In the genomic region with DNA sequence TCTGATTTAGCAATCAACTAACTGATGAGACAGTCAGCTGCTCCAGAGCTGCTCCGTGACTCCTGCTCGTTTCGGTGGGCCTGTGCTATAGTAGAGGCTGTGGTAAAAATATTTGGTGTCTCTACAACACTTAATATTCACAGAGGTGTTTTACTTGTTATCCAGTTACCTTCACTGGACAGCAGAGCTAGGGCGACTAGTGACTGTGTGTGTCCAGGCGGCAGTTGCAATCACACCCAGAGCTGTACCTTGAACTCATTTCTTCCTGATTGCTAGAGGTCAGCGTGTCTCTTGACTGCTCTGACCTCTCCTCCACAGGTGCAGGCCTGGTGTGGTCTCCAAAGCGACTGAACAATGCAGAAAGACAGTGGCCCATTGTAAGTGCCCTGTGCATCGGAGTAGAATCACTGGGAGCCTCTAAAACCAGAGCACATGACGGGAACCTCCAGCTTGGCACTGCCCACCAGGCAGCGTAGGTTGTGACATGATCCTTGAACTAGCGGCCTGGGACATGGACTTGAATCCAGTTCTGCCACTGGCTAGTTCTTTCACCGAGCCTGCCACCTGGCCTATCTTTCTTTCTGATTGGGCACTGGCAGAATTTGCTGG, we compare ENCODE assay signal across 8 mouse cellular contexts. TPM values are rescaled to one million over a fixed set of nuclear protein-coding genes. Genes with fewer than 3 reads are reported as not detected.
DNase-seq lines count a peak whose midpoint lies in the region; ATAC-seq and TF ChIP-seq lines count a peak whose summit lies in the region.

No protein-coding gene starts in this region.

- no peak for ATAC-seq in CD4-positive, CD25-positive, alpha-beta regulatory T cell, adult 4 months
- 0 out of 2 replicates have a peak, but pooled peaks have one; percentile 11 for ATAC-seq in erythroblast, adult 5-6 weeks (replicated peaks; ENCODE audit: low FRiP score, poor library complexity, severe bottlenecking)
- ATAC-seq in midbrain, embryonic 13.5 days, result peak; percentile 40

- no peaks in the 10 kb centered on the region for H3K9me3 ChIP-seq in midbrain, embryonic 13.5 days

- H3K36me3 ChIP-seq in kidney, adult 2 months (ENCODE audit: control insufficient read depth, insufficient read depth, low read length), result peaks cover 2% of the 10 kb centered on the region
- H3K36me3 ChIP-seq in midbrain, embryonic 13.5 days, result peaks cover 41% of the 10 kb centered on the region

- peak overlapping the region; percentile 74 for H3K4me2 ChIP-seq in midbrain, embryonic 13.5 days (replicated peaks)

- peak overlapping the region; percentile 72 for H3K9ac ChIP-seq in midbrain, embryonic 13.5 days (replicated peaks)

- no peak for TF ChIP-seq CTCF in kidney, adult 2 months (conservative IDR thresholded peaks at IDR 0.05; ENCODE audit: insufficient read depth, insufficient read length, low read depth, low read length)

- H3K27me3 ChIP-seq in kidney, adult 2 months (replicated peaks; ENCODE audit: control insufficient read depth, insufficient read depth, low read length), result no peaks in the 10 kb centered on the region
- no peaks in the 10 kb centered on the region for H3K27me3 ChIP-seq in midbrain, embryonic 13.5 days

- DNase-seq in CD4-positive, CD25-positive, alpha-beta regulatory T cell, adult 2 months (ENCODE audit: low read depth, low spot score), result peak; percentile 5
- peak; percentile 5 for DNase-seq in 3T3-L1 (ENCODE audit: low read depth, low spot score)
- DNase-seq in kidney, adult 2 months, result peak; percentile 44
- DNase-seq in adipocyte (ENCODE audit: low spot score), result no peak
- no peak for DNase-seq in urinary bladder, postnatal 36 days (ENCODE audit: low spot score in 2 of 2)

- H3K27ac ChIP-seq in kidney, adult 2 months (ENCODE audit: insufficient read depth, low read depth, low read length), result peak overlapping the region; percentile 79; the same call in 1 of the 2 replicates
- peak overlapping the region; percentile 82 for H3K27ac ChIP-seq in midbrain, embryonic 13.5 days

- peaks cover 7% of the 10 kb centered on the region; the same call in 1 of the 2 replicates for H3K4me1 ChIP-seq in kidney, adult 2 months (ENCODE audit: control insufficient read depth, insufficient read depth, low read length)
- H3K4me1 ChIP-seq in midbrain, embryonic 13.5 days (replicated peaks), result peaks cover 20% of the 10 kb centered on the region

- peak overlapping the region; percentile 75 for H3K4me3 ChIP-seq in kidney, adult 2 months (ENCODE audit: insufficient read depth, low read depth, low read length)
- H3K4me3 ChIP-seq in midbrain, embryonic 13.5 days (replicated peaks), result peak overlapping the region; percentile 74

- WGBS in kidney, adult 2 months, result 20% methylated on average over 12 of the region's 12 CpGs
- 42% methylated on average over 12 of the region's 12 CpGs for WGBS in midbrain, embryonic 13.5 days

- no peak for TF ChIP-seq POLR2A in kidney, adult 2 months (IDR thresholded peaks at IDR 0.05; ENCODE audit: low read depth, low read length)

RNA-seq across cellular contexts. Expression of gene Tmem14c, which starts 0.8 kb away (rescaled TPM):
- 100 to 1,000 TPM; 129 to 131 TPM for polyA plus RNA-seq in CD4-positive, CD25-positive, alpha-beta regulatory T cell, adult 4 months (2017; shearing (Covaris generic))
- 130 and 145 TPM in 2 replicates for total RNA-seq in erythroblast, adult 5-6 weeks (2015; ENCODE audit: low replicate concordance)
- total RNA-seq in erythroblast, adult 5-6 weeks (2017; ENCODE audit: low replicate concordance), result 156 and 258 TPM in 2 replicates
- polyA plus RNA-seq in kidney, adult 2 months (2012; rRNA removed), result 132 and 175 TPM in 2 replicates
- 124 and 135 TPM in 2 replicates for polyA plus RNA-seq in midbrain, embryonic 13.5 days (2015; fragmentation: Nextera tagmentation; extraction: Ambion mirVana)

RNA-seq across cellular contexts. Expression of gene Pak1ip1, which starts 16.1 kb away (rescaled TPM):
- 100 to 1,000 TPM in 1 of 2 experiments, 10 to 100 TPM in 1; 87.1 to 102 TPM for polyA plus RNA-seq in CD4-positive, CD25-positive, alpha-beta regulatory T cell, adult 4 months (2017; shearing (Covaris generic))
- 25.0 and 33.0 TPM in 2 replicates for total RNA-seq in erythroblast, adult 5-6 weeks (2015; ENCODE audit: low replicate concordance)
- 45.7 and 54.3 TPM in 2 replicates for total RNA-seq in erythroblast, adult 5-6 weeks (2017; ENCODE audit: low replicate concordance)
- 32.0 and 33.9 TPM in 2 replicates for polyA plus RNA-seq in kidney, adult 2 months (2012; rRNA removed)
- 71.6 and 73.0 TPM in 2 replicates for polyA plus RNA-seq in midbrain, embryonic 13.5 days (2015; fragmentation: Nextera tagmentation; extraction: Ambion mirVana)

Comparison
In these comparisons a context has a peak if more than half of its experiments do, and no peak if none do; other contexts are left out.
1. DNase-seq: peak in CD4-positive, CD25-positive, alpha-beta regulatory T cell, adult 2 months (single experiment), 3T3-L1 (single experiment) and kidney, adult 2 months (single experiment); none in adipocyte (single experiment) and urinary bladder, postnatal 36 days (0 of 2).